Mouse (Mus musculus) testis, postnatal 10 days (tissue): ENCODE measurements around the gene Fgfr2.

Source experiments
- DNase-seq: peaks from one replicate; pipeline ENCODE4 v3.0.0; 2021; ENCODE audit warnings: low spot score

Gene Fgfr2

GRCm38 (mm10) chr7:132070877-132071625 is 1052.1 kb downstream of the Fgfr2 start:
- DNase-seq = no peak

DNA sequence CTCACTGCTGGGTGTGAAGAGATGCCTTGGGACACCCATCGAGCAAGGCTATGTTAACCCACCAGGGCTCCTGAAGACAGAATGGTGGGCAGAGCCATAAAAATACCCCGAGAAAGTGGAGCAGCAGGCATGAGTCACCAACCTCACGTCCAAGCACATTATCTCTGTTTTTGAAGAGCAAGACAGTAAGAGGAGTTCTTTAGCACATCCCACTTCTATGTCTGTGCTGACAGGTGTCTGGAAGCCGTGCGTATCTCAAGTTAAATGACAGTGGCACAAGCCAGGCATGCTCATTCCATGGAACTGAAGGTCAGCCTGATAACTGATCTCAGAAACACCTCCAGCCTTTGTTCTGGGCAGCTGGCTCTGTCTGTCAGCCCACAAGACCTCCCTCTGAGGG is 1055.2 kb downstream of the Fgfr2 start:
- DNase-seq = no peak

DNA sequence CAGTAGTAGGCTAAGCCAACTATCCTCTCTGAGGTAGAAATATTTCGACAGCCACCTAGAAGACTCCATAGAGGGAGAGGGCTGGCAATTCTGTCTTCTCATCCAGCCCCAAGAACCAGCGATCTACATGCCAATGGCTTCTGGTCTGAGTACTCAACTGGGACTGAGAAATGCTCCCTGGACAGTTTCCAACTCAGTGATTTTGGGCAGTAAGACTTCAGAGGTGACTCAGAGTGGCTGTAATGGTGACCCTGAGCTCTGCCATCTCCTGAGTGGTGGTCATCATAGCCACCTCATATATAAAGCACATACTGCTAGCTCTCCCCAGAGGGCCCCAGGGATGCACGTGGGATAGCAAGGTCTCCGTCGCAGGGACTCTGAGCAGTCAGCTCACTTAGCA is 1055.6 kb downstream of the Fgfr2 start:
- no peak for DNase-seq

DNA sequence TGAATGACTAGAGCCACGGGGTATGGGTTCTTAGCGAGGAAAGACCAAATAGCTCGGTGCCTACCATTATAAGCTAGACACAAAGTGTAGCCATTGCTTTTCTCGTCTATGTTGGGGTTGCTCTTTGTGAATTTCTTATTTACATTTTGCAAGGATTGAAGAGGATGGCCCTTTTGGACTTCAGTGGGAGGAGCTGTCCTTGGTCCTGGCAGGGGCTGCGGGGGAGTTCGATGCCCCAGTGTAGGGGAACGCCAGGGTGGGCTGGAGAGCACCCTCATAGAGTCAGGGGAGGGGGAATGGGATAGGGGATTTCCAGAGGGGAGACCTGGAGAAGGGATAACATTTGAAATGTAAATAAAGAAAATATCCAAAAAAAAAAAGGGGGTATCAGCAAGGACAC is 1063.0 kb downstream of the Fgfr2 start:
- DNase-seq = peak; percentile 45

GRCm38 (mm10) chr7:132056565-132056964 is 1066.6 kb downstream of the Fgfr2 start:
- no peak for DNase-seq

DNA sequence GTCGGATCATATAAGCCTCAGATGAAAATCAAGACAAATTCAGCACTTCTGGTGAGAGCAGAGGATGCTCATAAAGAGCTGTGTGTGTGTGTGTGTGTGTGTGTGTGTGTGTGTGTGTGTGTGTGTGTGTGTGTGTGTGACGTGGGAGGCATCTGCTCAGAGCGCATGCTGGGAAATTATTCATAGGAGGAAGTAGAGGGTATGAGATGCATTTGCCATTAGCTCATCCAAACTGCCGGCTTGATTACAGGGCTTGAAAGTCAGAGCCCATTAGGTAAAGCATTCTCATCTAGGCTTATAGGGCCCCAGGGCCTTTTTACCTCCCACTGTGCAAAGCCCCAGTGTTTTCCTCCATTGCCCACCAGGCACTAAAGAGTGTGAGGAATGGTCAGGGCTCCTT is 1076.5 kb downstream of the Fgfr2 start:
- no peak for DNase-seq

GRCm38 (mm10) chr7:132031940-132032531 is 1091.1 kb downstream of the Fgfr2 start:
- no peak for DNase-seq

GRCm38 (mm10) chr7:132026671-132027070 is 1096.5 kb downstream of the Fgfr2 start:
- DNase-seq = no peak

DNA sequence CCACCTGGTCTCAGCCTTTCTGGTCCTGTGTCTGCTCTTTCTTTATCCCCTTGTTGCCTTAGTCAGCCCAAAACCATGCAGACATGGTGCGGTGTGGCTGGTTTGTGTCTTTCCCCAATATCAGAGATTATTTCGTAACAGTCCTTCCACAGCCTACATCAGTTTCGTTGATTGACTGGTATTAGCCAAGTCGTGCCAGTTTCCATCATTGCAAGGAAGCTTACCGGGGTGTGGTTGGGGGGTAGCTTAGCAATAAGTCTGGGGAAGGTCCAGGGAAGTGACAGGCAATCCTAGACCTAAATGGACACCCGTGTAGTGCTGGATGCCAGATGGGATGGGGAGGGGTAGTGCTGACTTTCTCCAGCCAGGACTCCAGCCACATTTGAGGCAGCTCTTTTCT is 1097.6 kb downstream of the Fgfr2 start:
- no peak for DNase-seq

GRCm38 (mm10) chr7:132015933-132016332 is 1107.2 kb downstream of the Fgfr2 start:
- DNase-seq = no peak

DNA sequence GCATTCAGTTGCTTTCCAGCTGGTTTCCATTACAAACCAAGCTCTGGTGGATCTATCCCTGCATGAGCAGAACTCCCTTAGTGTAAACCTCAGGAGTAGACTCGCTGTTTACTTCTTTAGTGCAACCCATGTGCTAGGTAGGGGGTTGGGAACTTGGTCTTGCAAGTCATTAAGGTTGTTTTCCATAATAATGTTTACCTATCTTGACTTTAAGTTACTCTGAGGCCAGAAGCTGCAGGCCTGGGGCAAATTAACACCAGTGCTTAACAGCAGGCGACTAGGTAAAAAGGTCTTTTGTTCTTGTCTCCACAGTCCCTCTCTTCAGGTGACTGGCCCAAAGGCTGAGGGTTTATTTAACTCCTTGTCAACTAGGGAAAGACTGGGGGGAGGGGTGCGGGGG is 1108.0 kb downstream of the Fgfr2 start:
- no peak for DNase-seq

DNA sequence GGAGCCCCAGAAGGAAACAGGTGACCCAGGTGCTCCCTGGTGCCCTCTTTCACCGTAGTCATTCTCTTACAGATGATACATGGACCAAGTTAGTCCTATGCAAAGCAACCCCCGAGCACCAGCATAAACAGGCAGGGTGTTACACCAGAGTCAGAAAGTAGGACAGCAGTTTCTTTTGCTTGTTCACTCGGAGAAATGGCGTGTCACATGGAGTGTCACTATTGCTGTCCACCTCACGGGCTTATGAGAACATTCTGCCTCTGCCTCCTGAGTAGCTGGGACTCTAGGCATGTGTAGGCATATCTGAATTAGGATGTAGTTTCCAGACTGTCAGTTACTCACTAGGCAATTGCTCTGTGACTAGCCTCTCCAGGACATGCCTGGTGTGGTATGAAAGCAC is 1109.2 kb downstream of the Fgfr2 start:
- DNase-seq = no peak

GRCm38 (mm10) chr7:132012969-132013679 is 1110.0 kb downstream of the Fgfr2 start:
- DNase-seq = no peak

- DNase-seq = no peak
These were observed 1114.1 kb downstream of the Fgfr2 start for GRCm38 (mm10) chr7:132009002-132009401.

DNA sequence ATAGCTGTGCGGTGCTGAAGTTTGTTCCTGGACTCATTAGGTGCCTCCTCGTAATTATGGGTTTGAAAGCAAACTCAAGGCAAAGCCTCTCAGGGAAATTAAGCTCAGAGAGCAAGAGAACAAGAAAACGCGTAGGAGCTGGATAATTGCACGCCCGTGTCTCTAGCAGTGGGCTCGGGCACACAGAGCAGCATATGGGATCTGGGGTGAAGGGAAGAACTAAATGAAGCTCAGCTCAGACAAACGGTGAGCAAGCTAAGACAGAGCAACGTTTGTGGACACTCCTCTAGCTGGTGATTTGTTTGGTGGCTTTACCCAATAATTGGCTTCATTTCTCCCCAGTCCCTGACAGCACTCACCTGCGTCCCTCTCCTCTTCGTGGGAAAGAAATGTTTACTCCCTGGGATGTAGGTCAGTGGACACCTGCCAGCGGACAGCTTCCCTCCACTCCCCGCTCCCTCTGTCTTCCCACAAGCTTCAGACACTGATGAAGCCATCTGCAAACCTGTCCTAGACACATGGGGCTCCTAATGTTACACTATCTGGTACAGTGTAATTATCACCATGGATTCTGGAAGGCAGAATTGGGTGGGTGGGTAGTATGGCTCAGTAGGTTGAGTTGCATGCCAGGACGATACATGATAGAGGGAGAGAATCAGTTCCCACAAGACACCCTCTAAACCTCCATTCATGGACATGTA is 1117.0 kb downstream of the Fgfr2 start:
- DNase-seq = no peak

GRCm38 (mm10) chr7:131992873-131993272 is 1130.3 kb downstream of the Fgfr2 start:
- DNase-seq = no peak

- DNase-seq = no peak
These were observed 1130.9 kb downstream of the Fgfr2 start for GRCm38 (mm10) chr7:131992226-131992625.

- DNase-seq = no peak
These were observed 1134.1 kb downstream of the Fgfr2 start for GRCm38 (mm10) chr7:131989056-131989455.

DNA sequence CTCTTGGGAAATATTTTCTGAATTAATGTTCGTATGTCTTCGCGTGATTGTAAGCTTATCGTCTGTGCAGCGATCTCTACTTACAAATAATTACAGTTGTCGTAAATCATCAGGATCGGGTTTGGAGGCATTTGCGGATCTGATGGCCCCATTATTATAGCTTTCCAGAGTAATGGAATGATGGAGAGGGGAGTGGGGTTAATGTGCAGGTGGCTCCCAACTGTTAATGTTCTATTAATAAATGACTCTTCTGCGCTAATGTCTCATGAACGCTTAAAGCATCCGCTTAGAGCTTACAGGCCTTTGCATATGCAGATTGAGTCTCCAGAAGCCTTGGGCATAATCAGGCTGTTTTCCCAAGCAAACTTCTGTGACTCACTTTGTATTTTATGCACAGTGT is 1144.5 kb downstream of the Fgfr2 start:
- no peak for DNase-seq

- no peak for DNase-seq
These were observed 1147.3 kb downstream of the Fgfr2 start for GRCm38 (mm10) chr7:131975867-131976266.

DNA sequence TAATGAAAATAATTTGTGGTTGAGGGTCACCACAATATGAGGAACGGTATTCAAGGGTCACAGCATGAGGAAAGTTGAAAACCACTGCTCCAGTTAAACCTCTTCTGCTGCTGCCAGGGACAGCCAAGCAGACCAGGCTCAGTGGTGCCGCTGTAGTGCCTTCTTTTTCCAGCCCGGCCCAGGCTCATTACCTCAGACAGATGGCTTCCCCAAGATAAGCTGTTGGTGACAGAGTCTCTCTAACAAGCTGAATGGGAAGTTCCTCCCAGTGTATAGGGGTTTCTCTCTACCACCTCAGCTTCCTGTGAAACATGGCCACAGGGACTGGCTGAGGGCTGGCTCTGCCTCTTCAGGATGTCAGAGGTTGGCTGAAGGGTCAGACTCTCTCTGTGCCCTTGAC is 1152.9 kb downstream of the Fgfr2 start:
- DNase-seq = no peak

GRCm38 (mm10) chr7:131966916-131967494 is 1156.1 kb downstream of the Fgfr2 start:
- peak; percentile 42 for DNase-seq
